Mouse (Mus musculus) embryonic facial prominence, embryonic 11.5 days (tissue): ENCODE results near the gene Oxsr1. TPM values are rescaled to one million over a fixed set of nuclear protein-coding genes. Genes with fewer than 3 reads are reported as not detected.
A peak's percentile ranks its signal among the peaks of the same experiment; 100 is the strongest.
"Not testable (repeated sequence)": the region's sequence is repeated elsewhere in the genome, so short reads cannot be mapped to it uniquely, and the experiment has no call there.

Source experiments
- ATAC-seq: fragments of 200-750 bp; cut with Nextera tagmentation; replicated peaks from 2 replicates; pipeline ENCODE4 v1.8.0; 2017; ENCODE audit warnings: low read depth; ENCODE audit not compliant: insufficient number of reproducible peaks, low FRiP score, low TSS enrichment
- DNase-seq: peaks from one replicate; pipeline ENCODE4 v3.0.0-alpha.2; 2015; ENCODE audit warnings: low spot score
- H3K27ac ChIP-seq: fragments of 300-500 bp; sonication (generic); replicated peaks from 2 replicates; pipeline ENCODE4 v1.5.1; 2014; ENCODE audit warnings: mild to moderate bottlenecking, low read depth, low read length, control low read depth
- H3K27me3 ChIP-seq: fragments of 300-500 bp; sonication (generic); 2 replicates; pipeline ENCODE4 v1.6.1; 2014; ENCODE audit warnings: mild to moderate bottlenecking, low read length, moderate library complexity, mixed read lengths; ENCODE audit not compliant: control insufficient read depth, insufficient read depth
- H3K36me3 ChIP-seq: fragments of 300-500 bp; sonication (generic); replicated peaks from 2 replicates; pipeline ENCODE4 v1.6.1; 2014; ENCODE audit warnings: low read depth, mild to moderate bottlenecking, low read length, moderate library complexity, mixed read lengths; ENCODE audit not compliant: control insufficient read depth, insufficient read depth
- H3K4me1 ChIP-seq: fragments of 300-500 bp; sonication (generic); 2 replicates; pipeline ENCODE4 v1.6.1; 2014; ENCODE audit warnings: low read length, mixed read lengths; ENCODE audit not compliant: control insufficient read depth, insufficient read depth
- H3K4me2 ChIP-seq: fragments of 300-500 bp; sonication (generic); 2 replicates; pipeline ENCODE4 v1.6.1; 2014; ENCODE audit warnings: low read depth, mild to moderate bottlenecking, control low read depth, low read length, moderate library complexity
- H3K4me3 ChIP-seq: fragments of 300-500 bp; sonication (generic); 2 replicates; pipeline ENCODE4 v1.5.1; 2014; ENCODE audit warnings: low read depth, low read length, control low read depth
- H3K9ac ChIP-seq: fragments of 300-500 bp; sonication (generic); replicated peaks from 2 replicates; pipeline ENCODE4 v1.6.1; 2014; ENCODE audit warnings: mild to moderate bottlenecking, control low read depth, low read length
- H3K9me3 ChIP-seq: fragments of 300-500 bp; sonication (generic); replicated peaks from 2 replicates; pipeline ENCODE4 v1.6.1; 2016; ENCODE audit warnings: mild to moderate bottlenecking, low read length, inconsistent platforms, mixed read lengths; ENCODE audit not compliant: control insufficient read depth
- WGBS: fragments of 180-500 bp; shearing (Covaris S2); extraction: QIAGEN DNeasy Blood & Tissue Kit; methylation state at CpG from one replicate; pipeline ENCODE4 v1.1.7; 2014; 5-methylcytosine and 5-hydroxymethylcytosine counted together
- polyA plus RNA-seq: library from polyadenylated mRNA; unstranded; fragments of >200 nt; fragmentation: Nextera tagmentation; extraction: Ambion mirVana; gene quantifications from 2 replicates; pipeline ENCODE4 v1.2.1, GENCODE M21; 2014

The Oxsr1 gene
- polyA plus RNA-seq, result 15.0 and 16.1 TPM in 2 replicates

DNA sequence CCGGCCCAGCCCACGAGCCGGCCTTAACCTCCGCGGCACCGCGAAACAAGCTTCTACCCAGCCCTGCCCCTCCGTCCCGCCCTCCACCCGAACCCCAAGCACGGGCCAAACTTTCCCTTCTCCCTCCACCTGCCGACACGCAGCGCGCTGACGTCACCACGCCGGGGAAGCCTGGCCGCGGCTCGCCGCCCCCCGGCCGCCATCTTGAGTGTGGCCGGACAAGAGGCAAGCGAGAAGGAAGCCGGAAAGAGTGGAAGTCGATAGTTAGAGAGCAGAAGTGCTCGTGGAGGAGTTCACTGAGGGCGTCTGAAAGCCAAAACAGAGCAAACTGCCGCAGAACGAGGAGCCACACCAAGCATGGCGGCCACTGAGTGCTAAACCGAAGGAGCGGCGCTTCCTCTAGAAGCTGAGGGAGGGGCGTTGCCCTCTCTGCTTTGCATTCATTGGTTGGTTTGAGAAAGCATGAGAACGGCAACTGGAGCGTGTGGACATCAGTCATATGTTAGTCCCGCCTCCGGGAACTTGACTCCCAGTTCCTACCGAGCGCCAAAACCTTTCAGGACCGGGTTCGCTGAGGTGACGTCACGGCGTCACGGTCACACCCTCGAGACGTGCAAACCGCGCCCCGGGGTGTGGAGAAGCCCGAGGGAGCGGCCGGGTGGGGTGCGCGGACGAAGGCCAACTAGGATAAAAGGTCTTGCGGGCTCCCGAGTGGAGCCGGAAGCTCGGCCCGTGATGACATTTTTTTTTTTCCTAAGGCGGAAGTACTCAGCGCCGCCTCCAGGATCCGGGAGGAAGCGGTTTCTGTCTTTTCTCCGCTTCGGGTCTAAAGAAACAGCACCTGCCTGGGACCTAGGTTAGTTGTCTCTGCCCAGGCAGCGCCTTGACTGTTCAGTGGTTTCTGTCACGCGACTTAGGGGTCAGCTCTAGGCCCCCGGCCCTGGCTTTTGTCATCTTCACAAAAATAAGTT, at the start of gene Oxsr1:
Gene Oxsr1, minus strand, starts transcription at position 139 of the 971 bp plus-strand sequence.
- WGBS, result 1% methylated on average over 76 of the region's 76 CpGs
- H3K4me1 ChIP-seq, result no peaks in the 10 kb centered on the region
- ATAC-seq (peak; percentile 95), DNase-seq (peak; percentile 98)
- no peaks in the 10 kb centered on the region for H3K27me3 ChIP-seq
- peak within 1 kb of the TSS; percentile 81 for H3K9ac ChIP-seq
- H3K36me3 ChIP-seq, result no peaks in the 10 kb centered on the region
- no peaks in the 10 kb centered on the region for H3K9me3 ChIP-seq
- peak within 1 kb of the TSS; percentile 76 for H3K27ac ChIP-seq
- peak within 1 kb of the TSS; percentile 95 for H3K4me3 ChIP-seq
- H3K4me2 ChIP-seq, result peak within 1 kb of the TSS; percentile 88

DNA sequence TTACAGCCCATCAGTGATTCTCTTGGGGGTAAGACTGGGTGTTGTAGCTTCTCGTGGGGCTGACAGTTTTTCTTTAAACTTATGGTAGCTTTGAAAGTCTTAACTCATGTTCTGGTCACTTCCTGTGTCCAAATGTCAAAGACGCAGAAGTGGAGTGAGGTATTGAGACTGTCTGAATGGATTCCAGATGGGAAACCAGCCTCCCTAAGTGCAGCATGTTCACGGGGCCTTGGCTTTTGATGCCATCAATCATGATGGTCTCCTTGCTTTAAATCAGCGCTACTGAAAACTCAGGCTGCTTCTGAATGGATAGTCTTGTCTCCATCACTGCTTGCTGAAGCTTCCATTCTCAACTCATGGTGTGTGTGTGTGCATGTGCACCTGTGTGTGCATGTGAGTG, 49.0 kb upstream of the Oxsr1 start:
- WGBS, result 39% methylated on average over 4 of the region's 4 CpGs
- Histone ChIP-seq H3K9ac (no peak overlapping the region), H3K9me3 (no peaks in the 10 kb centered on the region), H3K4me3 (no peak overlapping the region), H3K36me3 (0 out of 2 replicates have a peak, but pooled peaks cover 2% of the 10 kb centered on the region), H3K27ac (no peak overlapping the region), H3K4me2 (no peak overlapping the region), H3K27me3 (no peaks in the 10 kb centered on the region), H3K4me1 (no peaks in the 10 kb centered on the region)
- no peak for DNase-seq
- ATAC-seq, result no peak

DNA sequence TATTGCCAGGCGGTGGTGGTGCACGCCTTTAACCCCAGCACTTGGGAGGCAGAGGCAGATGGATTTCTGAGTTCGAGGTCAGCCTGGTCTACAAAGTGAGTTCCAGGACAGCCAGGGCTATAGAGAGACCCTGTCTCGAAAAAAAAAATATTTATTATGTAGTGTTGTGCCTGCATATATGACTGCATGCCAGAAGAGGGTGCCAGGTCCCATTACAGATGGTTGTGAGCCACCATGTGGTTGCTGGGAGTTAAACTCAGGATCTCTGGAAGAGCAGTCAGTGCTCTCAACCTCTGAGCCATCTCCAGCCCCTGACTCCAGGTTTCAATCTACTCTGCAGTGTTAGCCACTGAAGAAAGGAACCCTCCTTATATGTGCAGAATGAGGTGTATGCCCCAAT, 48.5 kb upstream of the Oxsr1 start:
- H3K9me3 ChIP-seq, result not testable (repeated sequence)

DNA sequence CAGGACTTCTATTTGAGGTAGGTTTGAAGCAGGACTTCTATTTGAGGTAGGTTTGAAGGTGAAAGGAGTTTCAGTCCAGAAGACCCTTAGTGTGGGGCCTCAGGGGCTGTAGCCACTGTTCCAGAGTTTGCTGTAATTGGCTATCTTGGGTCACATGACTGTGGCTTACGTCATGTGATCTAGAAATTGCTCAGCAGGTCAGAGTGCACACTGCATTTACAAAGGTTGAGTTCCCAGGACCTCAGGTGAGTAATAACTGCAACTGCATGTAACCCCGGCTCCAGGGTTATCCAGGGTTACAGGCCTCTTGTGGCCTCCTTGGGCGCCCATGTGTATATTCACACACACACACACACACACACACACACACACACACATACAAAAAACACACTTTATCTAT, 46.1 kb upstream of the Oxsr1 start:
- no peak overlapping the region for H3K4me2 ChIP-seq
- H3K27ac ChIP-seq, result no peak overlapping the region
- no peak overlapping the region for H3K9ac ChIP-seq
- ATAC-seq, result no peak
- H3K27me3 ChIP-seq, result no peaks in the 10 kb centered on the region
- no peaks in the 10 kb centered on the region for H3K4me1 ChIP-seq
- 88% methylated on average over 3 of the region's 3 CpGs for WGBS
- no peak overlapping the region for H3K4me3 ChIP-seq
- 0 out of 2 replicates have a peak, but pooled peaks cover 2% of the 10 kb centered on the region for H3K36me3 ChIP-seq
- DNase-seq, result no peak
- H3K9me3 ChIP-seq, result no peaks in the 10 kb centered on the region

More for the DNA sequence above, 48.5 kb upstream of the Oxsr1 start:
- not testable (repeated sequence) for H3K4me3 ChIP-seq, H3K27me3 ChIP-seq, H3K9ac ChIP-seq, H3K4me1 ChIP-seq, H3K36me3 ChIP-seq, H3K4me2 ChIP-seq, DNase-seq, H3K27ac ChIP-seq, ATAC-seq
- WGBS, result 87% methylated on average over 4 of the region's 4 CpGs

DNA sequence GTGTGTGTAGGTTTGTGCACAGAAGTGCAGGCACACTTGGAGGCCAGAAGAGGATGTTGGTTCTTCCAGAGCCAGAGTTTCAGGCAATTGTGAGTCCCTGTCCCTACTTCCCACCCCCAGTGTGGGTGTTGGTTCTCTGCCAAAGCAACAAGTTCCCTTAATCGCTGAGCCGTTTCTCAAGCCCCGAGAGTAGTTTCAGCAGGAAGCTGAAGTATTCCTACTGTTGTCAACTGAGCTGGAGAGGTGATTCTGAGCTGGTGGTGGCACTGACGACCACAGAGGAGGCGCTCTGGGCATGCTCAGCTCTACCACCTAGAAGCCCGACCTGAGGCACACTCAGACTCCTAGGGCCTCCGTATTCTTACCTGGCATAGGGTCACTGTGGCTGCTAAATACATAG, 43.1 kb upstream of the Oxsr1 start, which contains the start of gene Slc22a14:
Gene Slc22a14, minus strand, starts transcription at position 270 of the 400 bp plus-strand sequence.
- Histone ChIP-seq H3K9ac (no peak within 1 kb of the TSS), H3K4me3 (no peak within 1 kb of the TSS), H3K27me3 (no peaks in the 10 kb centered on the region), H3K4me1 (no peaks in the 10 kb centered on the region), H3K27ac (no peak within 1 kb of the TSS), H3K4me2 (no peak within 1 kb of the TSS), H3K36me3 (0 out of 2 replicates have a peak, but pooled peaks cover 2% of the 10 kb centered on the region), H3K9me3 (no peaks in the 10 kb centered on the region)
- DNase-seq (no peak), ATAC-seq (no peak)
- WGBS, result 79% methylated on average over 7 of the region's 7 CpGs

DNA sequence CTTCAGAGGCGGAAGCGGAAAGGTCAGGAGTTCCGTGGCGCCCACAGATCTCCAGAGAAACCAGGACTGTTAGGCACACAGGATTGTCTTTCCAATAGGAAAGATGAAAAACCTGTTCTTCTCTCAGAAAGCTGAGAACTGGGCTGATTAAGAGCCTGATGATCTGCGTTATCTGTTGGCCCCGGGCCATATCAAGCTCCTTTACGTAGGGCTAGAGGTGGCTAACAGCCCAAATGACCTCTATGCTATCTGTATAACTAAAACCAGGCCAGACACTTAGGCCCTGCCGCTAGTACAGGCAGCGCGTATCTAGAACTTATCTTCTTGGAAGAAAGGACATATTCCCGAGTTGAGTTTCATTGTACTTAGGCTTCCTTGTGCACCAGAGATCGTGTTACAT, 41.0 kb upstream of the Oxsr1 start:
- DNase-seq (no peak), ATAC-seq (no peak)
- Histone ChIP-seq H3K9ac (no peak overlapping the region), H3K27me3 (no peaks in the 10 kb centered on the region), H3K9me3 (no peaks in the 10 kb centered on the region), H3K4me1 (no peaks in the 10 kb centered on the region), H3K4me2 (no peak overlapping the region), H3K36me3 (0 out of 2 replicates have a peak, but pooled peaks cover 2% of the 10 kb centered on the region), H3K4me3 (no peak overlapping the region), H3K27ac (no peak overlapping the region)
- 80% methylated on average over 12 of the region's 12 CpGs for WGBS

DNA sequence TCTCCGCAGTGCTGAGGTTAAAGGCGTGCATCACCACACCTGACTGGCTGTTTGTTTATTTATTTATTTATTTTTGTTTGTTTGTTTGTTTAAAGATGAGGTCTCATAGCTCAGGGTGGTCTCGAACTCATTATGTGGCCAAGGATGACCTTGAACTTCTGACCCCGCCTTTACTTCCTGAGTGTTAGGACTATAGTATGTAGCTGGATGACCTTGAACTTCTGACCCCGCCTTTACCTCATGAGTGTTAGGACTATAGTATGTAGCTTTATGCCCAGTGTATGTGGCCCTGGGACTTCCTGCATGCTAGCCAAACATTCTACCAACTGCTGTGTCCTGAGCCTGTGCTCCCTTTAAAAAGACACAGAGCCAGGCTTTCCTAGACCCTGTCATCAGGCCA, 39.2 kb upstream of the Oxsr1 start:
- H3K27me3 ChIP-seq, result no peaks in the 10 kb centered on the region
- no peaks in the 10 kb centered on the region for H3K4me1 ChIP-seq
- no peak overlapping the region for H3K4me2 ChIP-seq
- 93% methylated on average over 5 of the region's 5 CpGs for WGBS
- no peak overlapping the region for H3K27ac ChIP-seq
- ATAC-seq, result no peak
- H3K9me3 ChIP-seq, result no peaks in the 10 kb centered on the region
- DNase-seq, result no peak
- H3K36me3 ChIP-seq, result no peaks in the 10 kb centered on the region
- H3K4me3 ChIP-seq, result no peak overlapping the region
- H3K9ac ChIP-seq, result no peak overlapping the region

DNA sequence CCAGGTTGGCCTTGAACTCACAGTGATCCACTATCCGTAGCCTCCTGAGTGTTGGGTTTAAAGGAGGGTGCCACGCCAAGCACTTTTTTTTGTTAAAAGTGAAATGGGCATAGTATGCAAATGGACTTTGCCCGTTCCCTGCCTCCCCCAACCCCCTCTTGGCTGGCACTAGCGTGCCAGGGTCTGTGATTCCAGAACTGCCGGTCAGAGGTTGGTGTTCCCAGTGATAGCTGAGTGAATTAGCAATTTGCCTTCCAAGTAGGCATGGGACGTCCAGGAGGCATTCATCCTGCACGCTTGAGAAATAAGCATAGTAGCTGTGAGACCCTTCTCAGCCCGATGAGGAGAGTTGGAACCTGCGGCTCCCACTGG, 35.8 kb upstream of the Oxsr1 start:
- Histone ChIP-seq H3K4me3 (peak overlapping the region; percentile 69), H3K27ac (no peak overlapping the region), H3K4me2 (peak overlapping the region; percentile 94), H3K9me3 (no peaks in the 10 kb centered on the region), H3K27me3 (no peaks in the 10 kb centered on the region), H3K4me1 (no peaks in the 10 kb centered on the region), H3K9ac (peak overlapping the region; percentile 77), H3K36me3 (no peaks in the 10 kb centered on the region)
- 42% methylated on average over 9 of the region's 9 CpGs for WGBS
- DNase-seq, result no peak
- ATAC-seq, result no peak
